Mouse (Mus musculus): ENCODE results near the gene Hs6st3.

DNA sequence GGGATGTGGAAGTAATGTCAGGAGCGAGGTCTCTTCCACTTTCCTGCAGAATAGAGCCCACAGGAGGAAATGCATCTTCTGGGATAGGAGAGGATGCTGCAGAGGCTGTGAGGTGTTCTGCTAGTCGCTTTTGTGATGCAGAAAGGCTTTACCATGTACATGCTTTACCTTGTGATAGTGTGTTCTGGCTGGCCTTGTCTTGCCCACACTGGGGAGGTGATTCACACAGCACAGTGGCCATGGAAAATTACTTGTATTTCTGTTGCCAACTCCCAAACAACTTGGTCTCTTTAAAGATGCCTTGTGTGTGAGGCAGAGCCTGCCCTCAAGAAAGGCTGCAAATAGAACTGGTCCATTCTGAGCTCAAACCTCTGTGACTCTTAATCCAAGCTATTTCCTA lies 180.2 kb downstream of the Hs6st3 start:
- no peak for TF ChIP-seq CTCF (IDR thresholded peaks at IDR 0.05; ENCODE audit: low read depth)
- no peak for TF ChIP-seq EP300 (optimal IDR thresholded peaks at IDR 0.05)
